Mouse (Mus musculus) right cerebral cortex, postnatal 10 days (tissue): ENCODE data around the gene Myh10.
"Not testable (repeated sequence)": the region's sequence is repeated elsewhere in the genome, so short reads cannot be mapped to it uniquely, and the experiment has no call there.

Experiments
- DNase-seq, 2 experiments: peaks; one replicate each; pipeline ENCODE4 v3.0.0; 2021; ENCODE audit warnings: low spot score in 2 of 2

Gene Myh10

DNA sequence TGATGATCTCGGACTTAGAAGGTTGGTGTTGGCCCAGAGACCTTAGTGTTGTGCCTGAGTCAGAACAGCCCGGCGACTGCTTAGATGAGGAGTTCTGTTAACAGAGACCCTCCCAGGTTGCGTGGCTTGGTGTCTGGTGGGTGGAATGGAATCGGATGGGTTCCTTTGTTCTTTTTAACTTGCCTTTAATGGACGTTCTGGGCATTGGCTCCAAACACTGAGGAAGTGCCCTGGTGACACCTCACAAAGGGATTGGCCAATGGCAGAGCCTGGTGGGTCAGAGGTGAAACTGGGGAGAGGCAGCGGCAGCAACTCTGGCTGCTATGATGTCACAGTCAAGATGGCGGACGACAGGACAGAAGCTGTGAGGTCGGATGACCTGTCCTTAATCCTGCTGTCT, 99.4 kb downstream of the Myh10 start:
- no peak for DNase-seq

DNA sequence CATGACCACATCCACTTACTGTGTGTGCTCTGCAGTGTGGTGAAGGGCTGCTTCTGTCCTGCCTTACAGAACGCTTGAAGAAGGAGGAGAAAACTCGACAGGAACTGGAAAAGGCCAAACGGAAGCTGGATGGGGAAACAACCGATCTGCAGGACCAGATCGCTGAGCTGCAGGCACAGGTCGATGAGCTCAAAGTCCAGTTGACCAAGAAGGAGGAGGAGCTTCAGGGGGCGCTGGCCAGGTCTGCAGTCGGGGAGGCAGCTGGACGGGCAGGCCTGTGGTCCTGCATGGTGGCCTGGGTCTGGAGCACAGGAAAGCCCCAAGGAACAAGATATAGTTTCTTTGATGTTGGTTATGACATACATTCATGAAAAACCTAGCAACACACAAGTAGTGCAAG, 100.4 kb downstream of the Myh10 start:
- DNase-seq: no peak

DNA sequence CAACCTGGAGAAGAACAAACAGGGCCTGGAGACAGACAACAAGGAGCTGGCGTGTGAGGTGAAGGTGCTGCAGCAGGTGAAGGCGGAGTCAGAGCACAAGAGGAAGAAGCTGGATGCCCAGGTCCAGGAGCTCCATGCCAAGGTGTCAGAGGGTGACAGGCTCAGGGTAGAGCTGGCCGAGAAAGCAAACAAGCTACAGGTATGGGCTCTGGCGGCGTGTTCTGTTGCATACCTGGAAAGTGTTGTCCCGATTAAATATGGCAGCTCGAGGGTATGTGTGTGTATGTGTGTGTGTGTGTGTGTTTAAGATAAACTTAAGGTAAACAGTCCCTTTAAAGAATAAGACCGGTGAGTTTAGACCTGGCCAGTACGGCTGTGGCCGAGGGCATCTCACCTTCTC, 106.9 kb downstream of the Myh10 start:
- no peak for DNase-seq

DNA sequence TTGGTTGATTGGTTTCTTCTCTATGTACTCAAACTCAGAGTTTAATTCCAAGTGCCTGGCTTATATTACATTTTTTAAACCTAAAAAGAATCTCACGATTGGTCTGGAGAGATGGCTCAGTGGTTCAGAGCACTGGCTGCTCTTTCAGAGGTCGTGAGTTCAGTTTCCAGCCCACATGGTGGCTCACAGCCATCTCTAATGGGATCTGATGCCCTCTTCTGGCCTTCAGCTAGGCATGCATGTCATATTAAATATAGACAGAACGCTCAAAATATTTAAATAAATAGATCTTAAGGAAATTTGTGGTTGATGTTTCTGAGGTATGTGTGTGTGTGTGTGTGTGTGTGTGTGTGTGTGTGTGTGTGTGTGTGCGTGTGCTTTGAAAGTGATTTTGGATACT, 113.8 kb downstream of the Myh10 start:
- DNase-seq: no peak

DNA sequence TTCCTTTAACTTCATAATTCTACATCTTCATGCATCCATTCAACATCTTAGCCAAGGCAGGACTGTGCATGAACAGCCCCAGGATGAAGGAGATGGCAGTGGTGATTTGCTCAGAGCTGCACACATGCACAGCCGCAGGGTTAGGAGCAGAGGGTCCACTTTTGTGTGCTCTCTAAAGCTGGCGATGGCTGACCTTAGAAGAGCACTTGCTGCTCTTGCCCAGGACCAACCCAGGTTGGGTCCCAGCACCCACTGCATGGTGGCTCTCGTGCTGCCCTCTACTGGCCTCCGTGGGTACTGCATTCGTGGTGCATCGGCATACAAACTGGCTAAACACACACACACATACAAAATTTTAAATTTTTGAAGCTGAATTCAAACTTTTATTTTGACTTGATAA, 116.4 kb downstream of the Myh10 start:
- peak; percentile 69 to 80 for DNase-seq

DNA sequence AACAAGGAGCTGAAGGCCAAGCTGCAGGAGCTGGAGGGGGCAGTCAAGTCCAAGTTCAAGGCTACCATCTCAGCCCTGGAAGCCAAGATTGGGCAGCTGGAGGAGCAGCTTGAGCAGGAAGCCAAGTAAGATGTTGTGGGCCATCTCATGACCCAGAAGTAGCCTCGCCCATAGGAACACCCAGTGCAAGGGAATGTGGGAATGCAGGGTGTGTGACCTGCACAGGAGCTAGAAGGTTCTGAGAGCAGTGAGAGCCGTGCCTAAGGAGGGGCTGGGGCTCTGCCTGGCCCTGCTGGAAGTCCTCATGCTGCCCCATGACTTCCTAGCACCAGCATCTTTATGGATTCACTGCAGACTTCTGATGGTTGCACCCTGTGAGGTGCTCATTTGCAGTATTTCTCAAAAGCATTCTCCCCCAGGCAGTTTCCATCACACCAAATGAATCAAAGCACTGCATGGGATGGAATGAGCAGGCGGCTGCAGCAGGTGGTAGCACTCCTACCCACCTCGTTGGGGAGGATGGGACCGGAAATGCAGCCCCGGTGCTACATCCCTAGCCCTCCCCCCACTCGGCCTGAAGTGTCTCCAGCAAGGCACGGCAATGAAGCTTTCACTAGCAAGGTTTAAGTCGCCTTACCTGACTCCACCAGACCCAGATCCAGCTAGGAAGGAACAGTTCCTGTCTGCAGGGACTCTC, 120.7 kb downstream of the Myh10 start:
- DNase-seq: no peak

DNA sequence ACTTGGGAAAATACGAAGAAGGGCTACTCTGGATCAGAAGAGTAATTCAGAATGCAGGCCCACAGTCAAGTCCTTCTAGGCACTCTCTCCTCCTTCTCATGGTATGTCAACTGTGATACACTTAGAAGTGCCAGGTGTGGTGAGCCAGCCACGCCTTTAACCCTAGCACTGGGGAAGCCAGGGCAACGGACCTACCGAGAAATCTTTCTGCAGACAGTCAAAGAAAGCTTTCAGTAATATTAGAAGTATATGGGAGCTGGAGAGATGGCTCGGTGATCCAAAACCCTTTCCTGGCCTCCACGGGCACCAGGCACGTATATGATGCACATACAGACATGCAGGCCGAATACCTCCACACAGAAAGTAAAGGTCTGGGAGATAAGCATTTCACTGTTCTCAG, 127.1 kb downstream of the Myh10 start:
- DNase-seq: no peak

DNA sequence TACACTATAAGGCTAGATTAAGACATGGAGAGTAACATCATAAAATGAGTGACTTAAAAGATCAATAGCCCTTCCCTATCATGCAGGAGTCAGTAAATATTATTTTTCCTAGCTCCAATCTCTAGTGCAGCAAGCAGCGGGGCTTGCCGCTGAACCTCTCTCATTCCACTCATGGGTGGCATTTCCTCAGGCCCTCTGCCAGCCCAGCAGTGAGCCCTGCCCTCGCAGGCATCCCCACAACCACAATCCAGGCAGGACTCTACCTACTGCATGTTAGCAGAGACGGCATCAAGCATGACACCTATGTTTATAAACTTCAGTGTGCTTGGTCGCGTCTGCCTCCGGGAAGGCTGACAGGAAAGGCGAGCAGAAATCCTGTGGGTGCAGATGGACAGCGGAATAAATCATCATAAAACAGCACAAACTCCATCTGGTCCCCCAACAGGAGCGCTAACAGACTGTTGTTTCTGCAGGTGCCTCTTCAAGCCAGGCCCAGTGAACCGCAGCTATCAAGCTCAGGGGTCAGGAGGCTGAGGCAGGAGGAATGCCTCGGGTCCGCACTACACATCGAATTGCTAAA, 128.0 kb downstream of the Myh10 start:
- no peak for DNase-seq

DNA sequence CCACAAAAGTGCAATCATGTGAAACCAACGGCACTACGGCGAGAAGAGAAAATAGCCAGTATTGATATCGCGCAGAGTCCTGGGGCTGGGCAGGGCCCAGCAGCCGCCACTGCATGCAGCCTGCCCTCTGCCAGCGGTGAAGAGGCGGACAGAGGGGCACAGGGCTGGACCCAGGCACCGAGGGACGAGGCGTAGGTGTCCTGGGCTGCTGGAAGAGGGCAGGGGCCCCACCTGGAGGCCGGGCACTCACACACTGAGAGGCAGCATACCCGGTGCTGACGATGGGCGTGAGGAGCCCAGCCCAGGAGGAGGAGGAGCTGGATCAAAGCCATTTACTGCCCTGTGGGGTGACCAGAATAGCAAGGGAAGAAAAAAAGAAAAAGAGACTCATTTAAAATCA, 131.0 kb downstream of the Myh10 start:
- DNase-seq: no peak

DNA sequence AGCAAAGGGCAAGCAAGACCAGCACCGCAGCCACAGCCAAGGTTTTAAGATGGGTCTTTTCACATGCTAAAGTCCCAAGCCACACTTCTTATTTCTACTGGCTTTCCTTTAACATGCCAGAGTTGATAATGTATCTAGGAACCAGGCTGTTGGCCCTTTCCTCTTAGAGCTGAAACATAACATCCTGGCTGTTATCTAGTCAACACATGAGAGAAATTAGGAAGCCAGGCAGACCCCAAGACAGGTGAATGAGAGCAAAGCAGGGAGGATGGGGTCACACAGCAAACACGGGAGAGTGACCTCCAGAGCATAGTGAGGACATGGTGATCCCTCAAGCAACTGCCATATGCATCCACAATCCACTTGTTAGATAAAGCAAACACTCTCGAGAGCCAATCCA, 135.4 kb downstream of the Myh10 start:
- no peak for DNase-seq

DNA sequence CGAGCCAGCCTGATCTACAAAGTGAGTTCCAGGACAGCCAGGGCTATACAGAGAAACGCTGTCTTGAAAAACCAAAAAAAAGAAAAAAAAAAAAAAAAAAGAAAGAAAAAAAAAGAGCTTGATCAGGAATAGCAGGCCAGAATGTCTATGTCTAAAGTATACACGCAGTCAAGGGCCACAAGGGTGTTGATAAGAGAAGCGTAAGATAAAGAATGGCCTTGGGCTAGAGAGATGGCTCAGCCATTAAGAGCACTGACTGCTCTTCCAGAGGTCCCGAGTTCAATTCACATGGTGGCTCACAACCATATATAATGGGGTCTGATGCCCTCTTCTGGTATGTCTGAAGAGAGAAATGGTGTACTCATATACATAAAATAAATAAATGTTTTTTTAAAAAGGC, 140.2 kb downstream of the Myh10 start:
- not testable (repeated sequence) for DNase-seq

DNA sequence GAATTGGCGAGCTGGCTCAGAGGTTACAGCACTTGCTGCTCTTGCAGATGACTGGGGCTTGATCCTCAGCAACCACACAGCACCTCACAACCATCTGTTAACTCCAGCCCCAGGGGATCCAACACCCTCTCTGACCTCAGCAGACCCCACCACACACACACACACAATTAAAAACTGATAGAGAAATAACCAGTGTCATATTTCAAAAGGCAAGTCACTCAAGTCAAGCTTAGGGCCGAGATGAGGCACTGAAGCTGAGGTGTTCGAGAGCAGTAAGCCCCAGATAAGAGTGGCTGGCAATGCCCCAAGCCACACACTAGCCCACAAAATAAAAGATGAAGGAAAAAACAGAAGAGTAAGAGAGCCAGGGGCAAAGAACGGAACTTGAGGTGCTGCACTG, 141.4 kb downstream of the Myh10 start:
- DNase-seq: no peak

DNA sequence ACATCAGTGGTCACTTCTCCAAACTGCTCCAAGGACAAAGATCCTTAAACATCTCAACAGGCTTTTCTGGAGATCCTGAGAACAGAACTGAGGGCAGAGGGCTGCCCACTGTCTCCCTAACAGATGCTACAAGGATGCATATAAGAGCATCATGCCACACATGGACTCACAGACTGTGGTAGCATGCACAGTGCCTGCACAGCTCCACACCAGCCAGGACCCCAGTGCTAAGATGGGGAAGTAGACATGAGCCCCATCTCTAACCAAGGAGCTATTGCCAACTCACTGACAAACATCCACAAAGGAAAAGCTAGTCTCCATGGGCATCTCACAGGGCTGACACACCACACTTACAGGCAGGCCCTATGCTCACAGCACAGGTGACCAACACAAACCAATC, 142.2 kb downstream of the Myh10 start:
- no peak for DNase-seq

DNA sequence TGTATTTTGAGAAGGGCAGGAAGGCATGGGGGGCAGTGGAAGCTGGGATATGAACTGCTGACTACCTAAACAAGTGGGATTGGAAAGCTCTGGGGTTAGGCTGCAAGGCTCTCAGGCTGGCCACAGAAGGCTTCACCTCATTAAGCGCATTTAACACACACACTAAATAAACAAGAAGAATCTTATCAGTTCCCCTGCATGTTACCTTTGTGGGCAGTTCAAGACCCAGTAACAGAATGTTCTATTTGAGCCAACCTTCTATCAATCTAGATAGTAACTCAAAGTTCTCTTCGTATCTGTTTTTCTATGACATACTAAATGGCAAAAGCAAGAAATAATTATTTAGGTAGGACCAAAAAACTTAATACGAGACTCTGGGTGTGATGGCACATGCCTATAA, 143.7 kb downstream of the Myh10 start:
- no peak for DNase-seq

DNA sequence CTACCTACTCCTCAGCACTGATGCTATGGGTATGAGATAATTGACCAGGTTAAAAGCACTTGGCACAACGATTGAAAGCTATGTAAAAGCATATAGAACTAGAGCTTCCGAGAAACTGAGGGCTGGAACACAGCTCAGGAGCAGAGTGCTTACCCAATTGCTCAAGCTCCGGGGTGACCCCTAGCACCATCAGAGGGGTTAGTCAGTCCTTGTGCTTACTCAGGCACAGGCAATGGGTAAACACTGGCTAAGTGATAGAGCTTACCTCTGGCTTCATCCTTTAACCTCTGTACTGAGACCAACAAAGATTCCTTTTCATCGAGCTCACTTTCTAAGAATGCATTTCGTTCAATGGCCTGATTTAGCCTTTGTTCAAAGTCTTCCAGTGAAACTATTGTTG, 148.2 kb downstream of the Myh10 start:
- no peak for DNase-seq

DNA sequence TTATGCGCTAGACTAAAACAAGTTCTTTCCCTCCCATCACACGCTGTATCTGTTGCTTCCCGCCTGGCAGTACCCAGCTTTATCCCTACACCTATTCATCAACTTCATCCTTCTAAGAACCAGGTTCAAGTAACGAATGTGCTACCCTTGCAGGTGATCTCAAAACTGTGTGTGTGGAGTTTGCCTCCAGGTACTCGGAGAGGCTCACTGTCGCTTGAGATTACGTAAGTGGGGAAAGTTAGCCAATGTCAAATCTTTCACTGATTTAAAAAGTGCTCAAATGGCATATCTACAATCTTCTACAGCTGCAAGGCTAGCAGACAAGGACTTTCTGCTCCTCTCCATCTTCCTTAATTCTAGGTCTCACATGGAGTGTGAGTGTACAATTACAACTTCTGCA, 159.5 kb downstream of the Myh10 start:
- DNase-seq: no peak

DNA sequence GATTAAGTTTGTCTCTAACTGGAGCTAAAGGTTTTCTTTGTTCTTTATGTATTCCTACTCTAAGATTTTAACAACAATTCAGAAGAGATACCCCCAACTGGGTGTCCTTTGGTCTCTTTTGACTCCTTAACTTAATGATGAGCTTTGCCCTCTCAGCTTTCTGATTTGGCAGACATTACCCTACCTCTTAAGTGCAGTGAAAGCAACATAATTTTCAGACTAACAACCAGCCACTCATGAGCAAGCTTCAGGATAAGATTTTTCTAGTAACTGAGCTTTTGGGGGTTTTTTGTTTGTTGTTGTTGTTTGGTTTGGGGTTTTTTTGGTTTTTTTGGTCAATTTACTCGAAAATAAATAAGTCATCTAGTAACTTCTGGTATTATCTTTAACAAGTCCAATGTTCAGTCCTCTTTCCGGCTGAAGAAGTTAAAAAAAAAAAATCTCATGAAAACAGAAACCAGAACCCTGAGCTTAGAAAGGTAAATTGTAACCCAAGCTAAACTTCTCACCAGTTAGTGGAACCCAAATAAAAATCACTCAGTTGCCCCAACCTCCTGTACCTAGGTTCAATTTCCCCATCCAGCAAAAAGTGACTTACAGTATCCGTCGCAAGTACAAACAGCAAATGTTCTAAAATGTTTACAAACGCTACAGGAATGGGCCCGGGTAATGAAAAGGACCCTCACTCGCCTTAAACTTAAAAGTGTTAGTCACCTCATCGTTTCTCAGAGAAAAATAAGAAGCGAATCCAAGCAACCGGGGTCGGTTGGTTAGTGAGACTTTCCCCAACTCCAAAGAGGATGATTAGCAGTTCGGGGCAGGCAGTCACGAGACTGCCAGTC, 160.5 kb downstream of the Myh10 start:
- DNase-seq: no peak

DNA sequence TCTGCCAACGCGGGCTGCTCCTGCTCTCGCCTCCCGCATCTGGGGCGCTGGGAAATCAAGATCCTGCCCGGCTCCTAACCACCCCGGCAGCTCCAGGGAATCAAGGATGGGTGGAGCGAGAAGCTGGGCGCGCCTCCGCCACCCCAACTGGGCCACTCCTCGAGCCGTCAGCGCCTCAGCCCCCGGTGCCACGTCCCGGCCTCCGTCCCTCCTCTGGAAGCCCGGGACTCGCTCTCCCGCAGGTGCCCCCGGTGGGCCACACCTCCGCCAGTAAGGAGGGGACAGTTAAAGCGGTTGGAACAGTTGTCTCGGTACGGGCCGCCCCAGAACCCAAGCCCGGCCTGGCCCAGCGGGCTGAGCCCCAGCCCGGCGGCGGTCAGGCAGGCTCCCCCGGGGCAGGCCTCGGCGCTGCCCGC, 161.1 kb downstream of the Myh10 start:
- DNase-seq: peak; percentile 67 to 74

DNA sequence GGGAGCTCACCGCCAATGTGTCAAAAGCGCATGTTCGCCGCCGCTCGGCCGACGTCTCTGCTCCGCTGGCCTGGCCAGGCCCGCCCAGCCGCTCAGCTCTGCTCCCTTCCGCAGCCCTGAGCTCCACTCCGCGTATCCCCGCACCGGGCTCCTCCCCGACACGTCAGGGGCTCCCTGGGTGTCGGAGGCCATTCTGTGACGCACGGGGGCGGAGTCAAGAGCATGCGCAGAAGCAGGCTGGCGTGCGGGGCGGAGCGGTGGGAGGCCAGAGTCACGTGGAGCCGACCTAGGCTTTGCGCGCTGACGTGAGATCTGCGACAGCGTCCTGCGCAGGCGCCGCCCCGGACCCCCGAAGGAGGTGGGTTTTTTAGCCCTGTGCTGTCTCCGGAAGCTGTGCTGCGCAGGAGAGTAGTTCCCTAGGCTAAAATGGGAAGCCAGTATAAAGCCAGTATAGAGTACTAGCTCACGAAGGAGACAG, 161.6 kb downstream of the Myh10 start:
- peak; percentile 100 for DNase-seq

DNA sequence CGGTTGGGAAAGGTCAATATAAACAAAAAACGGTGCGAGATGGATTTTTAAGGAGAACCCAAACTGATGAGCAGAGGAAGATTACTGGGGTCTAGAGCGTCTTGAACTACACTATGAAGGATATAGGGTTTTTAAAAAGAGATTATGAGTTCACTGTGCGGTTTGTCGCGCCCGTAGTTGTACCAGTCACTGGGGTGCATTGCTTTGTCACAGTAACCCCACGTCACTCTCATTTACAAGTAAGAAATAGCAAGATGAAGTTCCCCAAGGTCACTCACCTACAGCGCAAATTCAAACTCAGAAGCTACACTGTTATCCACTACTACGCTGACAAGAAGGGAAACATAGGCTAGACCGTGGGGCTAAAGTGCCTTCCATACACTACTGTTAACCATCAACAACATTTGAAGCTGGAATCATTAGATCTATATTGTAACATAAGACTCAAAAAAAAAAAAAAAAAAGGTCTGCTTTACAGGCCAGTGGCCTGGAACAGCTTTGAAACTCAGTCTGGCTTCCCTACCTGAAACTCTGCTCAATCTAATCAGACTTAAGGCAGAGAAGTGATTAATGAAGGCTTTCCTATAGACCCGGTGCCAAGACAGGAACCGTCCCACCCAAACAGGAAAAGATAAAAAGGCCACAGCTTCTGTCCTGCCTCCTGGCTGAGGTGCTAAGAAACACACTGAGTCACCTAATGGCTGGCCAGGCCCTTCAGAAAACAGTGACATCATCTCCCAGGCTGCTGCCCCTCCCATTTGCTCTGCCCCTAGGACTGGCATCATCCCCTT, 162.4 kb downstream of the Myh10 start:
- DNase-seq: no peak

DNA sequence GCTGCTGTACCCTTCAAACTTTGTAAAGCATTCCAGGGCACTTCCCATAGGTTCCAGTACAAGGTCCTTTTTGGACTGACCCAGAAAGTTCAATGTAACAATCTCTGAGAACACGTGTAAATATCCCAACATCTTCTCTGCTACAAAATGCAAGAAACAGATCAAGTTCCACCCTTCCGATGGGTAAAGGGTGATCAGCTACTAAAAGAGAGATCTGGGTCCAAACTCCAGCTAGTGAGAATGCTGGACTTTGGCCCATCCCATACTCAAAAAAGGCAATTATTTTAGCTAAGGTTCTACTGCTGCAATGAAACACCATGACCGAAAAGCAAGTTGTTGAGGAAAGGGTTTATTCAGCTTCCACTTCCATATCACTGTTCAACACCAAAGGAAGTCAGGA, 163.3 kb downstream of the Myh10 start:
- no peak for DNase-seq

DNA sequence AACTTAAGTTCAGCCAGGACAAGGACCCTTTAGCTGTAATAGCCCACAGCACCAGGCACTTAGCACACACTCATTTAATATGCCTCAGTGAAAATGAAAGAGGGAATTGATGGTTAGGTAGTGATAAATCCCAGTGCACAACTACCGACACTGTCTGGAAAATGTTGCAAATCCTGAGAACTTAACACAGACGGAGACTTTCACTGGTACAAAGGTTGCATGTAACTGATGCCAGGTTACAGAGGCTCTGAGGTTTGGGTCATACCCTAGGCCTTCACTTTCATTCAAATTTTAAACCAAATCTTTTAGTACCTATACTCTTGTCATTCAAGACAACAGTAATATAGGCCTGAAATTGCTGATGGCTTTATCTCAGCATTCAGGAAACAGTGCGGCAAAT, 166.0 kb downstream of the Myh10 start:
- no peak for DNase-seq
